Mouse (Mus musculus) mammary gland, adult 2 months (tissue): ENCODE data around the gene Rdh9. TPM values are rescaled to one million over a fixed set of nuclear protein-coding genes. Genes with fewer than 3 reads are reported as not detected.

Experiments
- polyA plus RNA-seq: library from polyadenylated mRNA; depleted of rRNA; stranded (reverse); fragments of >200 nt; gene quantifications from 2 replicates; pipeline ENCODE4 v1.2.3, GENCODE M21; 2012; ENCODE audit warnings: low replicate concordance; rRNA removed

Rdh9 gene
- polyA plus RNA-seq = 0.37 TPM in 1 of 2 replicates, not detected in the other

DNA sequence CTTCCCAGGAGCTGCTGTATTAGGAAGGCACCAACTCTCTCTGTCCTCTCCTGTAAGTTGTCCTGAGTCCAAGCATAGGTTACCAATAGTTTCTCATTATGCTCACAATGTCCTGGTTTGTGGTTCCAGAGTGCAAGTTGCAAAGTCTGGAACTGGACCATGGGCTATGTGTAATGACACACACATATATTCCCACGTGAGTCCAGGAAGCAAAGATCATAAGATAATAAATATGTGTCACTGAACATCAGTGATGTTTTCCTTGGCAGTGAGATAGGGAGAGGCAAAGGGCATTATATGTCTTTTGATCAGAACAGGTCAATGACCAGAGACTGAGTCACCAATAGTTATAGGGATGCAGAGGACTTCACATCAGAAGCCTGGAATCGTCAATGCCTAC lies at the start of gene Rdh9:
TSS of gene Rdh9 (plus strand) at position 376 of the 400 bp plus-strand sequence.

DNA sequence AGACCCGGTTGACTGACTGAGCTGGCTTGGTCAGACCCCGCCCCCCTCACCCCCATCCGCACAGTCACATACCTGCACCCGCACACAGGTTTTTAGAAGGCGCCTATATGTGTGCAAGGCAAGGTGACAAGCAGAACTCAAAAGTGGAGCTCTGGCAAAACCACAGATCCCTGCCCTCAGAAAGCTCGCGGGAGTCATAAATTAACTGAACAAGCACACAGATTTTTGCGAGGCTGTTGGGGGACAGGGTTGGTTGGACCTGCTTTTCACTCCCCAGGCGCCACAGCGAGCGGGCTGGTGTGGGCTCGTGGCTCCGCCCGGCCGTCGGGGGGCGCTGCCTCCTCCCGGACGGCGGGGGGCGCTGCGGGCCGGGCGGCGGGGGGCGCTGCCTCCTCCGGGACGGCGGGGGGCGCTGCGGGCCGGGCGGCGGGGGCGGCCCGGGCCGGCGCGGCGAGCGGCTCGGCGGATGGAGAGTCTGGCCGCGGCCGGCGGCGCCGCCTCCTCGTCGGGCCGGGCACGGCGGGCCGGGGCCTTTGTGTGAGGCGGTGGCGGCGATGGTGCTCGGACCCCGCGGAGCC lies 37.0 kb upstream of the Rdh9 start, which contains the start of gene Zbtb39:
TSS of gene Zbtb39 (plus strand) at position 456 of the 578 bp plus-strand sequence.

DNA sequence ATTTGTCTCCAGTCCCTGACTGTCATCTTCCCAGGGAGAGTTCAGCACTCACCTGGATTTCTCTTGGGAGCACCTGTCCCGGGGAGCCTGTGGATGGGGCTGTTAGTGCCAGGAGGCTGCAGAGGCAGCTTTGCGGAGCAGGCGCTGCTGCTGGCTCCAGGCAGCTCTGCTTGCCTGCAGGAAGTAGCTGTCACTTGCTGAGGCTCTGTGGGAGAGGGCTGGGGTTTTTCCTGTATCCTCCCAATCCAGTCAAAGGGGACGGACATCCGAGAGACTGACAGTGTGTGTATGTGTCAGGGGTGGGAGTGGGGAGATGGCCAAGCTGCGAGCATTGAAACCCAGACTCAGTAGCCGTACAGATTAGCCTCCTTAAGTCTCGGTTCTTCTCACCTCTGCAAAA lies 24.6 kb upstream of the Rdh9 start, which contains the start of gene Gpr182:
TSS of gene Gpr182 (minus strand) at position 185 of the 400 bp plus-strand sequence.

DNA sequence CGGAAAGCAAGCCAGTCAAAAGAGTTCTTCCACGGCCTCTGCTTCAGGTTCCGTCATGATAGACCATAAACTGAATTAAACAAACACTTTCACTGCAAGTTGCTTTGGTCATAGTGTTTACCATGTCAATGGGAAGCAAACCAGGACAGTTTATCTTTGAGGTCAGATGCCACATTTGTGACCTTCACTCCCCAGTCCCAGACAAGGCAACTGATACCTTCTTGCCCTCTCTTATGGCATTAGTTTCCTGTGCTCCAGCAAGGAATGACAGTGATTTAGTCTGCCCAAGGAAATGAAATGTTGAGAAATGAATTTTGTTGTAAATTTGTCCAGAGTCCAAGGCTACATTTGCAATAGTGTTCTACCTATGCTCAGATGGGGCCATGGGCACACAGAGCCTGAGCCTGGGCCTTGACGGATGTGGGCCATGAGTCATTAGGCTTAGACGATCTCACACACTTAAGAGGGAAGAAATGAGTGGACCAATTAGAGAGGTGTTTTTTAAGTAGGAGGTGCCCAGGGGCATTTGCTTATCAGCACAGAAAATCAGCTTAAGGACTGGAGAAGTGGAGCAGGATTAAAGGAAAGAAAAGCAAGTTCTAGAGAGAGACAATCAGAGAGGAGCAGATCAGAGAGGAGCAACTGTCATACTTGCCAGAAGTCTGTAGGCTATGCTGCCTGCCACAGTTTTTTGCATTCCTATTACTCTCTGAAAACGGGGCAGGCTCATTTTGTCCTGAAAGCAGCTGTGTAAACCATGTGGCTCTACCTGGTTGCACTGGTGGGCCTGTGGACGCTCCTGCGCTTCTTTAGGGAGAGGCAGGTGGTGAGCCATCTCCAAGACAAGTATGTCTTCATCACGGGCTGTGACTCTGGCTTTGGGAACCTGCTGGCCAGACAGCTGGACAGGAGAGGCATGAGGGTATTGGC lies 16.7 kb upstream of the Rdh9 start, which contains the start of the genes Rdh1 and Rdh16f1:
TSS of gene Rdh1 (plus strand) at position 541 of the 930 bp plus-strand sequence.
TSS of gene Rdh16f1 (plus strand) at position 607 of the 930 bp plus-strand sequence.

DNA sequence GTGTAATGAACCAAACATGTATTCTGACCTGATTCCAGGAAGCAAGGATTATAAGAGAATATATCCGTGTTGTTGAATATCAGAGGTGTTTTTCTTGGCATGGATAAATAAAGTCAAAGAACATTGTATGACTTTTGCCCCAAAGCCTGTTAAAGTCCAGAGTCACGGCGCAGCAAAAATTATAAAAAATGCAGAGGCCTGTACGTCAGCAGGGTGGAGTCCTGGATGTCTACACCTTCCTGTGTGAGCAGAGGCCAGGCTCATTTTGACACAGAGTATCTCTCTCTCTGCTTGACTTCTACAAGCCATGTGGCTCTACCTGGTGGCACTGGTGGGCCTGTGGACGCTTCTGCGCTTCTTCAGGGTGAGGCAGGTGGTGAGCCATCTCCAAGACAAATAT lies 24.7 kb downstream of the Rdh9 start, which contains the start of gene Rdh16:
TSS of gene Rdh16 (plus strand) at position 262 of the 400 bp plus-strand sequence.

Other genes starting within 250 kb of the Rdh9 start
- gene Nxph4, start 241.8 kb upstream of the Rdh9 start, polyA plus RNA-seq = 0.07 and 0.23 TPM in 2 replicates
- gene Lrp1, start 155.2 kb upstream of the Rdh9 start, polyA plus RNA-seq = 145 and 233 TPM in 2 replicates
- 105 and 131 TPM in 2 replicates for gene Stat6, start 133.4 kb upstream of the Rdh9 start, polyA plus RNA-seq
- 2.1 and 4.4 TPM in 2 replicates for gene Nemp1, start 109.5 kb upstream of the Rdh9 start, polyA plus RNA-seq
- 25.9 and 51.9 TPM in 2 replicates for gene Nab2, start 107.8 kb upstream of the Rdh9 start, polyA plus RNA-seq
- gene Myo1a, start 71.2 kb upstream of the Rdh9 start, polyA plus RNA-seq = 0.23 and 0.26 TPM in 2 replicates
- not detected in 2 replicates for gene Tac2, start 51.9 kb upstream of the Rdh9 start, polyA plus RNA-seq
- gene Zbtb39, start 36.8 kb upstream of the Rdh9 start, polyA plus RNA-seq = 5.9 and 7.3 TPM in 2 replicates
- gene Gpr182, start 24.7 kb upstream of the Rdh9 start, polyA plus RNA-seq = 14.4 and 16.8 TPM in 2 replicates
- gene Rdh1, start 16.7 kb upstream of the Rdh9 start, polyA plus RNA-seq = 0.08 and 0.27 TPM in 2 replicates
- 0.12 and 0.85 TPM in 2 replicates for gene Rdh16f1, start 16.6 kb upstream of the Rdh9 start, polyA plus RNA-seq
- gene Rdh16, start 24.8 kb downstream of the Rdh9 start, polyA plus RNA-seq = 0.13 TPM in 2 replicates
- not detected in 2 replicates for gene Rdh19, start 73.5 kb downstream of the Rdh9 start, polyA plus RNA-seq
- gene Rdh16f2, start 90.1 kb downstream of the Rdh9 start, polyA plus RNA-seq = 0.10 TPM in 1 of 2 replicates, not detected in the other
- gene Rdh7, start 112.4 kb downstream of the Rdh9 start, polyA plus RNA-seq = 1.9 TPM in 1 of 2 replicates, not detected in the other
- 0.07 and 0.30 TPM in 2 replicates for gene Sdr9c7, start 122.1 kb downstream of the Rdh9 start, polyA plus RNA-seq
- 0.48 TPM in 1 of 2 replicates, not detected in the other for gene Hsd17b6, start 231.2 kb downstream of the Rdh9 start, polyA plus RNA-seq
- gene Prim1, start 238.8 kb downstream of the Rdh9 start, polyA plus RNA-seq = 1.6 and 3.1 TPM in 2 replicates